Mouse (Mus musculus) kidney, adult 2 months (tissue): ENCODE results near the gene Ift122. TPM values are rescaled to one million over a fixed set of nuclear protein-coding genes. Genes with fewer than 3 reads are reported as not detected.
"Not testable (repeated sequence)": the region's sequence is repeated elsewhere in the genome, so short reads cannot be mapped to it uniquely, and the experiment has no call there.

Experiments used
- DNase-seq: peaks from one replicate; pipeline ENCODE4 v3.0.0; 2021
- H3K27ac ChIP-seq: fragments of 200-500 bp; 2 replicates; pipeline ENCODE4 v1.5.1; 2012; ENCODE audit warnings: low read depth, low read length, control low read depth, inconsistent platforms; ENCODE audit not compliant: insufficient read depth
- H3K27me3 ChIP-seq: fragments of 200-500 bp; replicated peaks from 2 replicates; pipeline ENCODE4 v1.6.1; 2012; ENCODE audit warnings: mild to moderate bottlenecking, moderate library complexity, low read length, inconsistent platforms; ENCODE audit not compliant: control insufficient read depth, insufficient read depth
- H3K36me3 ChIP-seq: fragments of 200-500 bp; 2 replicates; pipeline ENCODE4 v1.6.1; 2012; ENCODE audit warnings: mild to moderate bottlenecking, moderate library complexity, low read length, inconsistent platforms; ENCODE audit not compliant: control insufficient read depth, insufficient read depth
- H3K4me1 ChIP-seq: fragments of 200-500 bp; 2 replicates; pipeline ENCODE4 v1.6.1; 2011; ENCODE audit warnings: low read length; ENCODE audit not compliant: control insufficient read depth, insufficient read depth
- H3K4me3 ChIP-seq: fragments of 200-500 bp; 2 replicates; pipeline ENCODE4 v1.5.1; 2011; ENCODE audit warnings: mild to moderate bottlenecking, low read depth, low read length, control low read depth; ENCODE audit not compliant: insufficient read depth
- CTCF ChIP-seq: fragments of 200-500 bp; conservative IDR thresholded peaks from 2 replicates; pipeline ENCODE4 v1.5.1; 2011; ENCODE audit warnings: low read depth, mild to moderate bottlenecking, control low read depth, low read length, moderate library complexity, mixed read lengths; ENCODE audit not compliant: insufficient read depth, insufficient read length
- POLR2A ChIP-seq: fragments of 200-500 bp; IDR thresholded peaks from one replicate; pipeline ENCODE4 v1.6.1; 2011; ENCODE audit warnings: low read depth, low read length, control low read depth
- WGBS: fragments of 180-500 bp; shearing (Covaris S2); methylation state at CpG from one replicate; pipeline ENCODE4 v1.1.7; 2018; 5-methylcytosine and 5-hydroxymethylcytosine counted together
- polyA plus RNA-seq: library from polyadenylated mRNA; depleted of rRNA; stranded (reverse); fragments of >200 nt; gene quantifications from 2 replicates; pipeline ENCODE4 v1.2.3, GENCODE M21; 2012

Ift122 gene
- polyA plus RNA-seq, 1 experiment = 29.2 TPM

DNA sequence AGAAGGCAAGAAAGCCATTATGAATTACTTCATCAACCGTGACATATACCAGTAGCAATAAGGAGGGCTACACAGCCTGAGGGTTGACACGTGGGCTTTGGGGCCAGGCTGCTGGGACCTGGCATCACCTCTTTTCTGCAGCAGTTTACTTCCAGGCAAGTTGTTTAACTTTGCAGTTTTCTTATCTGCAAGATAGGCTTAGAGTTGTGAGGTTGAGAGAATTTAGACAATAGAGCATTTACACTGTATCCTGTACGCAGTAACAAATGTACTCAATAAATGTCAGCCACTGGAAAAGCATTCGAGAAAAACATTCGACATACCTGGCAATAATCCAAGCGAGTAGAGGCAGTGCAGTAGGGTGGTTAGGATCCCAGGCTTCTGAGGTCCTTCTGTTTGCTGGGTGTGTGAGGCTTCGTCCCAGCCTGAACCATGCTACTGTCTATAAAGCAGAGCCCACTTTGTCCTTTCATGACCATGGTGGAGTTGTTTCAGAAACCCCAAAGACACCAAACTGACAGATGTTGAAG is 6.8 kb downstream of the Ift122 start:
- 49% methylated on average over 7 of the region's 7 CpGs for WGBS
- TF ChIP-seq CTCF (no peak), POLR2A (no peak)

DNA sequence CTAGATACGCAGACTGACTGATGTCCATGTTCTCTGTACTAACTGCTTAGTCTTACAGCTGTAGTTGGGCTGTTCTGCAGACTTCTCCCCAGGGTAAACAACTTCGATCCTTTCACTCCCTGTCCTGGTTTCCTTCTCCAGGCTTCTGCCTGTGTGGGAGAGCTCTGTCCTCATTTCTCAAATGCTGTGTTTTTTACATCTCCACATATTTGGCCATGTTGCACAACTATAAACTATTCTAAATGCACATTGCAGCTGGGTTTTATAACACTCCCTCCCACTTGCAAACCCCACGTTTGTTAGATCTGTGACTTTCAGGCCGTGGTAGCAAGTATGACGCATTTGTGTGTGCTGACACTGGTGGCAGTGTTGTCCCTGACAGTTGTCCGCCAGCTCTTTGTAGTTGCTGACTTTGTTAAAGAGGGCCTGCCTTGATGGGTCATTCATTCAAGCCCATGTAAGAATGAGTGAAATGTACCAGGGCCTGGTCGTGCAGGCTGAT is 10.1 kb downstream of the Ift122 start:
- H3K27ac ChIP-seq = no peak overlapping the region
- DNase-seq = no peak
- H3K4me1 ChIP-seq = peaks cover 13% of the 10 kb centered on the region
- peaks cover 2% of the 10 kb centered on the region; the same call in 1 of the 2 replicates for H3K36me3 ChIP-seq
- no peaks in the 10 kb centered on the region for H3K27me3 ChIP-seq
- 66% methylated on average over 7 of the region's 7 CpGs for WGBS
- H3K4me3 ChIP-seq = no peak overlapping the region
- TF ChIP-seq CTCF = no peak
- no peak for TF ChIP-seq POLR2A

More for the DNA sequence above, 6.8 kb downstream of the Ift122 start:
- H3K36me3 ChIP-seq = peaks cover 2% of the 10 kb centered on the region; the same call in 1 of the 2 replicates
- H3K27me3 ChIP-seq = no peaks in the 10 kb centered on the region
- no peak for DNase-seq
- no peak overlapping the region for H3K4me3 ChIP-seq
- H3K4me1 ChIP-seq = peaks cover 35% of the 10 kb centered on the region
- 0 out of 2 replicates have a peak overlapping the region, but pooled peaks have one; percentile 16 for H3K27ac ChIP-seq

DNA sequence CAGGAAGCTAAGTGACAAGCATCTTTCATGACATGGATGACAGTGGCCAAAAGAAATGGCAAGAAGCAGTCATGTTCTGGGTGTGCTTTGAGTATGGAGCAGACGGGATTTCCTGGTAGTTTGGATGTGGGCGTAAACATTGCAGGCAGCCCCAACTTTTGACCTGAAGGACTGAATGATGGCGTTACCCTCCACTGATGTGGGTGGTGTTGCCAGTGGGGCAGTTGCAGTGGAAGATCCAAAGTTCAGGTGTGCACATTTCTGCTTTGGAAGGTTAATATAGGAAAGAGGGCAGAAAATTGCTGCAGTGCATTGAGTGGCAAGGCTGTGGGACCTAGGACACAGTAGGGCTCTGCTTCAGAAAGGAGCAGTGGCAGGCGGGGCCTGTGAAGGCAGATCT is 12.0 kb downstream of the Ift122 start:
- DNase-seq = peak; percentile 77
- TF ChIP-seq CTCF (no peak), POLR2A (no peak)
- Histone ChIP-seq H3K4me1 (peaks cover 5% of the 10 kb centered on the region; the same call in 1 of the 2 replicates), H3K27ac (peak overlapping the region; percentile 41; the same call in 1 of the 2 replicates), H3K36me3 (peaks cover 2% of the 10 kb centered on the region; the same call in 1 of the 2 replicates), H3K4me3 (no peak overlapping the region), H3K27me3 (no peaks in the 10 kb centered on the region)
- 77% methylated on average over 4 of the region's 4 CpGs for WGBS

DNA sequence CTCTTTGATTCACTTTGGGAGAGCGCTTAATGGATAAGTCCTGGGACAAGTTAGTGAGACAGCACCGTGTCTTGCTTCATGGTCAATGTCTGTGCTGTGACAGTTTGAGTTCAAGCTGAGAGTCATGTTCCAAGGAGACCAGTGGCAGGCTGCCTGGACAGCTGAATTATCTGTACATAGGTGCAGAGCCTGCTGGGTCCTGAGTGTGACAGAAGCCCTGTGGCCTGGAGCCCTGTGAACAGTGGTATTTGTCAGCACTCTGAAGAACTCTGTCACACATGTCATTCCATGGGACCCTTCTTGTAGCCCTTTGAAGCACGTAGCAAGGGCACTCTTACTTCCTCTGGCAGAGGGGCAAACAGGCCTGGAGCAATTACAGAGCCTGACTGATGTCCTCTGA is 13.9 kb downstream of the Ift122 start:
- H3K4me3 ChIP-seq, H3K36me3 ChIP-seq, H3K4me1 ChIP-seq, DNase-seq, H3K27me3 ChIP-seq, H3K27ac ChIP-seq: not testable (repeated sequence)
- WGBS = no CpG with 5 or more reads among the region's 3 CpGs

DNA sequence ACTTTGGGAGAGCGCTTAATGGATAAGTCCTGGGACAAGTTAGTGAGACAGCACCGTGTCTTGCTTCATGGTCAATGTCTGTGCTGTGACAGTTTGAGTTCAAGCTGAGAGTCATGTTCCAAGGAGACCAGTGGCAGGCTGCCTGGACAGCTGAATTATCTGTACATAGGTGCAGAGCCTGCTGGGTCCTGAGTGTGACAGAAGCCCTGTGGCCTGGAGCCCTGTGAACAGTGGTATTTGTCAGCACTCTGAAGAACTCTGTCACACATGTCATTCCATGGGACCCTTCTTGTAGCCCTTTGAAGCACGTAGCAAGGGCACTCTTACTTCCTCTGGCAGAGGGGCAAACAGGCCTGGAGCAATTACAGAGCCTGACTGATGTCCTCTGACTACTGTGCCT is 18.0 kb downstream of the Ift122 start:
- H3K4me3 ChIP-seq, H3K27ac ChIP-seq, DNase-seq, H3K27me3 ChIP-seq, H3K36me3 ChIP-seq, H3K4me1 ChIP-seq: not testable (repeated sequence)
- no CpG with 5 or more reads among the region's 3 CpGs for WGBS

DNA sequence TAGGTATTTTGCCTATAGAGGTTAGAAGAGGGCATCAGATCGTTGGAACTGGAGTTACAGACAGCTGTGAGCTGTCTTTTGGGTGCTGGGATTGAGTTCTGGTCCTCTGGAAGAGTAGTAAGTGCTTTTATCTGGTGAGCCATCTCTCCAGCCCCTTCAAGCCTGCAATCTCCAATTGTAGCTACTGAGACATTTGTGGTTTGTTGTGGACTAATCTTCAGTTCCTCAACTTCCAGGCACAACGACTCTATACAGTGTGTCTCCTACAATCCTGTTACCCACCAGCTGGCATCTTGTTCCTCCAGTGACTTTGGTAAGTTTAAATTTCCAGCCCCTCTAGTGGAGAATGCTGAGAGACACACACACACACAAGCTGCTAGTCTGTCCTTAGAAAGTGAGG is 24.0 kb downstream of the Ift122 start:
- Histone ChIP-seq H3K4me1 (0 out of 2 replicates have a peak, but pooled peaks cover 3% of the 10 kb centered on the region), H3K4me3 (no peak overlapping the region), H3K36me3 (no peaks in the 10 kb centered on the region; the same call in 1 of the 2 replicates), H3K27me3 (no peaks in the 10 kb centered on the region), H3K27ac (no peak overlapping the region)
- 84% methylated on average over 2 of the region's 2 CpGs for WGBS
- no peak for DNase-seq
- no peak for TF ChIP-seq CTCF
- no peak for TF ChIP-seq POLR2A

DNA sequence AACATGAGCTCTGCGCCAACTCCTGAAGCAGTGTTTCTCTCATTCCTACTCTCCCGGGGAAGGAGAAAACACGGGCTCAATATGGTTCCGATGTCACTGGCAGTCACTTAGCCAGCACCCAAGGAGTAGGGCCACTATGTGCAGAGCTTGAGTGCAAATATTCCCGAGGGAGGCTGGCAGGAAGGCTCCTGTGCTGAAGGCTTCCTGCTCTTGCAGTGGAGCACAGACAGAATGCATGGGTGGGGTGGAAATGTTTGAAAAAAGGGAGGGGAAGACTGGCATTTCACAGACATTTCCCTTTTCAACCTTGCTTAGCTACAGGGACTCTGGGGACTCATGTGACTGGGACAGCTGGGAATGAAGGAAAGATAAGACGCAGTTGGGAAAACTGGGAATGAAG is 25.4 kb downstream of the Ift122 start:
- Histone ChIP-seq H3K36me3 (no peaks in the 10 kb centered on the region; the same call in 1 of the 2 replicates), H3K4me1 (0 out of 2 replicates have a peak, but pooled peaks cover 3% of the 10 kb centered on the region), H3K27ac (peak overlapping the region; percentile 36; the same call in 1 of the 2 replicates), H3K27me3 (no peaks in the 10 kb centered on the region), H3K4me3 (no peak overlapping the region)
- peak; percentile 43 for DNase-seq
- 62% methylated on average over 6 of the region's 6 CpGs for WGBS
- no peak for TF ChIP-seq POLR2A
- TF ChIP-seq CTCF = no peak

DNA sequence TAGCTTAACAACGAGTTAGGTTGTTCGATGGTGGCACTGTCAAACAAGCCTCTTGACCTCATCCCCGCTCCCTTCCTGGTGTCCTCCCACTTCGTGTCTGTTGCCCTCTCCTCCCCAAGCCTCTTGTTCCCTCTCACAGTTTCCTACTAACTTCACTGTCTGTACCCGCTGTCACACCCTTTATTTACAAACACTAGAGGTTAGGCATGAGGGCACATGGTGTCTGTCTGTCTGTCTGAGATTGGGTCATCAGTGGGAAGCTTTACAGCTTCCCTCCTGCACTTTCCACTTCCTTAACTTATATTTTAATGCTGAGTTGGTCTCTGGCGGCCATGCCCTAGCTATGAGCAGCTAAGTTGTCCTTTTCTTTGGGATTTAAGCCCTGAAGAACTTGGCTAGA is 26.5 kb downstream of the Ift122 start:
- H3K27me3 ChIP-seq = no peaks in the 10 kb centered on the region
- TF ChIP-seq CTCF (no peak), POLR2A (no peak)
- H3K4me1 ChIP-seq = 0 out of 2 replicates have a peak, but pooled peaks cover 3% of the 10 kb centered on the region
- no peak overlapping the region for H3K27ac ChIP-seq
- no peak overlapping the region for H3K4me3 ChIP-seq
- 66% methylated on average over 6 of the region's 6 CpGs for WGBS
- H3K36me3 ChIP-seq = no peaks in the 10 kb centered on the region; the same call in 1 of the 2 replicates
- DNase-seq = no peak
